Mouse (Mus musculus): ENCODE data around the gene Hyal1.

The Hyal1 gene

GRCm38 (mm10) chr9:107575579-107576356 is 959 bp upstream of the Hyal1 start:
- H3K27me3 ChIP-seq (ENCODE audit: control insufficient read depth, insufficient read depth, low read length, poor library complexity, severe bottlenecking): no peaks in the 10 kb centered on the region
- DNase-seq (ENCODE audit: low read depth, low spot score): no peak
- no peaks in the 10 kb centered on the region for H3K36me3 ChIP-seq (ENCODE audit: control insufficient read depth, insufficient read depth, low read length, poor library complexity, severe bottlenecking)

- no peaks in the 10 kb centered on the region for H3K27me3 ChIP-seq (ENCODE audit: control insufficient read depth, insufficient read depth, low read length, poor library complexity, severe bottlenecking)
- DNase-seq (ENCODE audit: low read depth, low spot score): no peak
- no peaks in the 10 kb centered on the region for H3K36me3 ChIP-seq (ENCODE audit: control insufficient read depth, insufficient read depth, low read length, poor library complexity, severe bottlenecking)
Observed at GRCm38 (mm10) chr9:107577871-107578270, 1.1 kb downstream of the Hyal1 start.

- Histone ChIP-seq H3K27me3 (ENCODE audit: control insufficient read depth, insufficient read depth, low read length, poor library complexity, severe bottlenecking) (no peaks in the 10 kb centered on the region), H3K36me3 (ENCODE audit: control insufficient read depth, insufficient read depth, low read length, poor library complexity, severe bottlenecking) (no peaks in the 10 kb centered on the region)
- DNase-seq (ENCODE audit: low read depth, low spot score): no peak
Observed at GRCm38 (mm10) chr9:107578587-107578986, 1.9 kb downstream of the Hyal1 start, which contains the start of gene Naa80. Naa80 (plus strand) TSS chr9:107578887.

GRCm38 (mm10) chr9:107579023-107579900 is 2.5 kb downstream of the Hyal1 start:
- peak; percentile 72 for DNase-seq (ENCODE audit: low read depth, low spot score)
- Histone ChIP-seq H3K27me3 (ENCODE audit: control insufficient read depth, insufficient read depth, low read length, poor library complexity, severe bottlenecking) (no peaks in the 10 kb centered on the region), H3K36me3 (ENCODE audit: control insufficient read depth, insufficient read depth, low read length, poor library complexity, severe bottlenecking) (no peaks in the 10 kb centered on the region)

GRCm38 (mm10) chr9:107580501-107581317 is 4.0 kb downstream of the Hyal1 start, which contains the start of gene Hyal3:
Hyal3 (plus strand) TSS chr9:107580818.
- DNase-seq (ENCODE audit: low read depth, low spot score): peak; percentile 82
- Histone ChIP-seq H3K27me3 (ENCODE audit: control insufficient read depth, insufficient read depth, low read length, poor library complexity, severe bottlenecking) (no peaks in the 10 kb centered on the region), H3K36me3 (ENCODE audit: control insufficient read depth, insufficient read depth, low read length, poor library complexity, severe bottlenecking) (no peaks in the 10 kb centered on the region)

- no peaks in the 10 kb centered on the region for H3K27me3 ChIP-seq (ENCODE audit: control insufficient read depth, insufficient read depth, low read length, poor library complexity, severe bottlenecking)
- DNase-seq (ENCODE audit: low read depth, low spot score): no peak
- H3K36me3 ChIP-seq (ENCODE audit: control insufficient read depth, insufficient read depth, low read length, poor library complexity, severe bottlenecking): no peaks in the 10 kb centered on the region
Observed at GRCm38 (mm10) chr9:107581584-107581983, 4.9 kb downstream of the Hyal1 start.

GRCm38 (mm10) chr9:107582509-107583062 is 5.9 kb downstream of the Hyal1 start:
- Histone ChIP-seq H3K27me3 (ENCODE audit: control insufficient read depth, insufficient read depth, low read length, poor library complexity, severe bottlenecking) (no peaks in the 10 kb centered on the region), H3K36me3 (ENCODE audit: control insufficient read depth, insufficient read depth, low read length, poor library complexity, severe bottlenecking) (no peaks in the 10 kb centered on the region)
- no peak for DNase-seq (ENCODE audit: low read depth, low spot score)

- H3K36me3 ChIP-seq (ENCODE audit: control insufficient read depth, insufficient read depth, low read length, poor library complexity, severe bottlenecking): no peaks in the 10 kb centered on the region
- no peaks in the 10 kb centered on the region for H3K27me3 ChIP-seq (ENCODE audit: control insufficient read depth, insufficient read depth, low read length, poor library complexity, severe bottlenecking)
- DNase-seq (ENCODE audit: low read depth, low spot score): no peak
Observed at GRCm38 (mm10) chr9:107583174-107583573, 6.4 kb downstream of the Hyal1 start.

- DNase-seq (ENCODE audit: low read depth, low spot score): no peak
- Histone ChIP-seq H3K36me3 (ENCODE audit: control insufficient read depth, insufficient read depth, low read length, poor library complexity, severe bottlenecking) (peaks cover 6% of the 10 kb centered on the region; the same call in 1 of the 2 replicates), H3K27me3 (ENCODE audit: control insufficient read depth, insufficient read depth, low read length, poor library complexity, severe bottlenecking) (no peaks in the 10 kb centered on the region)
Observed at GRCm38 (mm10) chr9:107586504-107586903, 9.8 kb downstream of the Hyal1 start.

GRCm38 (mm10) chr9:107586974-107587832 is 10.5 kb downstream of the Hyal1 start, which contains the start of gene Ifrd2:
Ifrd2 (plus strand) TSS chr9:107587642.
- H3K27me3 ChIP-seq (ENCODE audit: control insufficient read depth, insufficient read depth, low read length, poor library complexity, severe bottlenecking): no peaks in the 10 kb centered on the region
- DNase-seq (ENCODE audit: low read depth, low spot score): peak; percentile 99
- H3K36me3 ChIP-seq (ENCODE audit: control insufficient read depth, insufficient read depth, low read length, poor library complexity, severe bottlenecking): peaks cover 8% of the 10 kb centered on the region

GRCm38 (mm10) chr9:107587833-107588639 is 11.3 kb downstream of the Hyal1 start:
- DNase-seq (ENCODE audit: low read depth, low spot score): no peak
- Histone ChIP-seq H3K36me3 (ENCODE audit: control insufficient read depth, insufficient read depth, low read length, poor library complexity, severe bottlenecking) (peaks cover 8% of the 10 kb centered on the region), H3K27me3 (ENCODE audit: control insufficient read depth, insufficient read depth, low read length, poor library complexity, severe bottlenecking) (no peaks in the 10 kb centered on the region)

- H3K27me3 ChIP-seq (ENCODE audit: control insufficient read depth, insufficient read depth, low read length, poor library complexity, severe bottlenecking): no peaks in the 10 kb centered on the region
- H3K36me3 ChIP-seq (ENCODE audit: control insufficient read depth, insufficient read depth, low read length, poor library complexity, severe bottlenecking): peaks cover 11% of the 10 kb centered on the region
- no peak for DNase-seq (ENCODE audit: low read depth, low spot score)
Observed at GRCm38 (mm10) chr9:107590058-107590772, 13.5 kb downstream of the Hyal1 start.

Data from splenic B cell, adult 2 months (primary cell).